Mouse (Mus musculus) kidney, embryonic 16.5 days (tissue): Measurements from ENCODE around the gene Cend1. TPM values are rescaled to one million over a fixed set of nuclear protein-coding genes. Genes with fewer than 3 reads are reported as not detected.

Experiments
- ATAC-seq: fragments of 200-750 bp; cut with Nextera tagmentation; 2 replicates; pipeline ENCODE4 v1.8.0; 2017; ENCODE audit warnings: moderate TSS enrichment; ENCODE audit not compliant: low FRiP score, low TSS enrichment
- H3K27ac ChIP-seq: fragments of 300-500 bp; sonication (generic); 2 replicates; pipeline ENCODE4 v1.5.1; 2014; ENCODE audit warnings: low read length
- H3K27me3 ChIP-seq: fragments of 300-500 bp; sonication (generic); 2 replicates; pipeline ENCODE4 v1.6.1; 2014; ENCODE audit warnings: low read length, control low read depth, mixed read lengths; ENCODE audit not compliant: insufficient read depth
- H3K36me3 ChIP-seq: fragments of 300-500 bp; sonication (generic); 2 replicates; pipeline ENCODE4 v1.6.1; 2014; ENCODE audit warnings: low read length, control low read depth, mixed read lengths; ENCODE audit not compliant: insufficient read depth
- H3K4me1 ChIP-seq: fragments of 300-500 bp; sonication (generic); 2 replicates; pipeline ENCODE4 v1.6.1; 2014; ENCODE audit warnings: low read length, control low read depth, mixed read lengths; ENCODE audit not compliant: insufficient read depth
- H3K4me2 ChIP-seq: fragments of 300-500 bp; sonication (generic); replicated peaks from 2 replicates; pipeline ENCODE4 v1.6.1; 2014; ENCODE audit warnings: low read depth, low read length
- H3K4me3 ChIP-seq: fragments of 300-500 bp; sonication (generic); 2 replicates; pipeline ENCODE4 v1.5.1; 2014; ENCODE audit warnings: mild to moderate bottlenecking, low read length
- H3K9ac ChIP-seq: fragments of 300-500 bp; sonication (generic); replicated peaks from 2 replicates; pipeline ENCODE4 v1.6.1; 2014; ENCODE audit warnings: low read length
- H3K9me3 ChIP-seq: fragments of 300-500 bp; sonication (generic); 2 replicates; pipeline ENCODE4 v1.6.1; 2016; ENCODE audit warnings: low read length, control low read depth
- WGBS: fragments of 180-500 bp; shearing (Covaris S2); extraction: QIAGEN DNeasy Blood & Tissue Kit; methylation state at CpG from one replicate; pipeline ENCODE4 v1.1.7; 2014; 5-methylcytosine and 5-hydroxymethylcytosine counted together
- polyA plus RNA-seq: library from polyadenylated mRNA; unstranded; fragments of >200 nt; fragmentation: Nextera tagmentation; extraction: Ambion mirVana; gene quantifications from 2 replicates; pipeline ENCODE4 v1.2.1, GENCODE M21; 2015

Gene Cend1
- polyA plus RNA-seq, 1 experiment from 2014 or later = 3.0 TPM

DNA sequence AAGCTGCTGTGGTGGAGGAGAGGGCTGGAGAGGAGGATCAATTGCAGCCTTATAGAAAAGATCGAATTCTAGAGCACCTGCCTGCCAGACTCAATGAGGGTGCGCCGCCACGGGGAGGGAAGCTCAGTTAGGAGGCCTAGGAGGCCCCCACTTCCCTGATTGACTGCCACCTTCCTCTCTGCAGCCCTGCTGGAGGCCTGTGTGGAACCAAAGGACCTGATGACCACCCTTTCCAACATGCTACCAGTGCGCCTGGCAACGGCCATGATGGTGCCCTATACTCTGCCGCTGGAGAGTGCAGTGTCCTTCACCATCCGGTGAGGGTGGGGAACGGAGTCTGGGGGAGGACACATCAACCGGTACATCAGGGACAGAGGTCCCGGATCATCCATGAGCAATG lies 29.4 kb upstream of the Cend1 start:
- H3K9me3 ChIP-seq = no peaks in the 10 kb centered on the region
- H3K27ac ChIP-seq = no peak overlapping the region
- no peak overlapping the region for H3K9ac ChIP-seq
- no peak overlapping the region for H3K4me2 ChIP-seq
- H3K36me3 ChIP-seq = peaks cover 11% of the 10 kb centered on the region
- WGBS = 88% methylated on average over 11 of the region's 11 CpGs
- ATAC-seq = no peak
- H3K4me1 ChIP-seq = peaks cover 31% of the 10 kb centered on the region
- H3K27me3 ChIP-seq = peaks cover 16% of the 10 kb centered on the region
- no peak overlapping the region for H3K4me3 ChIP-seq

DNA sequence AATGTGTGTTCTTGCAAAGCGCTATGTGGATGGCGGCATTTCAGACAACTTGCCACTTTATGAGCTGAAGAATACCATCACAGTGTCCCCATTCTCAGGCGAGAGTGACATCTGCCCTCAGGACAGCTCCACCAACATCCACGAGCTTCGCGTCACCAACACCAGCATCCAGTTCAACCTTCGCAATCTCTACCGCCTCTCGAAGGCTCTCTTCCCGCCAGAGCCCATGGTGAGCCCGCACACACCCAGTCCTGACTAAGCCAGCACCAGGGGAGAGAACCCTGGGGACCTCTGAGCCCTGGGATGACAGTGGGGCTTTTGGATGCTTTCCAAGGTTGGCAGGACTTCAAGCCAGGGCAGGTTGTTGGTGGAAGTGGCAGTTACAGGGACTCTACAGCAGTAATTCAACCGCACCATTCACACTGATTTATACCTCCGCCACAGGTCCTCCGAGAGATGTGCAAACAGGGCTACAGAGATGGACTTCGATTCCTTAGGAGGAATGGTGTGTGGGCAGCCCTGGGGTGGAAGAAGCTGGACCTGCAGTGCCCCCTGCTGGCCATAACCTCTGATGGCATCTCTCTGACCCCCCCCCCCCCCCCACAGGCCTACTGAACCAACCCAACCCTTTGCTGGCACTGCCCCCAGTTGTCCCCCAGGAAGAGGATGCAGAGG lies 28.8 kb upstream of the Cend1 start:
- H3K36me3 ChIP-seq = peaks cover 11% of the 10 kb centered on the region
- 76% methylated on average over 15 of the region's 15 CpGs for WGBS
- H3K9me3 ChIP-seq = no peaks in the 10 kb centered on the region
- H3K27me3 ChIP-seq = peaks cover 10% of the 10 kb centered on the region
- no peak overlapping the region for H3K9ac ChIP-seq
- no peak for ATAC-seq
- no peak overlapping the region for H3K4me3 ChIP-seq
- no peak overlapping the region for H3K27ac ChIP-seq
- H3K4me2 ChIP-seq = no peak overlapping the region
- peaks cover 29% of the 10 kb centered on the region for H3K4me1 ChIP-seq

DNA sequence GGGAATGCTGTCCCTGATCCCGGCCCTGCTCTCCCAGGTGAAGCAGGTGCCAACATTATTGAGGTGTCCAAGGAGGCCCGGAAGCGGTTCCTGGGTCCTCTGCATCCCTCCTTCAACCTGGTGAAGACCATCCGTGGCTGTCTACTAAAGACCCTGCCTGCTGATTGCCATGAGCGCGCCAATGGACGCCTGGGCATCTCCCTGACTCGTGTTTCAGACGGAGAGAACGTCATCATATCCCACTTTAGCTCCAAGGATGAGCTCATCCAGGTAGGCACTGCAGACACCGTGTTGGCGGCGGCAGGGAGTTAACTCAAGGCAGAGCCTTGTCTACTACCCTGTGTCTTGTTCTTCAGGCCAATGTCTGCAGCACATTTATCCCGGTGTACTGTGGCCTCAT lies 27.9 kb upstream of the Cend1 start:
- H3K4me1 ChIP-seq = peaks cover 24% of the 10 kb centered on the region
- peaks cover 11% of the 10 kb centered on the region for H3K36me3 ChIP-seq
- no peak overlapping the region for H3K4me2 ChIP-seq
- no peak overlapping the region for H3K27ac ChIP-seq
- H3K27me3 ChIP-seq = peaks cover 1% of the 10 kb centered on the region; the same call in 1 of the 2 replicates
- ATAC-seq = no peak
- 93% methylated on average over 14 of the region's 14 CpGs for WGBS
- H3K9ac ChIP-seq = no peak overlapping the region
- no peaks in the 10 kb centered on the region for H3K9me3 ChIP-seq
- H3K4me3 ChIP-seq = no peak overlapping the region

DNA sequence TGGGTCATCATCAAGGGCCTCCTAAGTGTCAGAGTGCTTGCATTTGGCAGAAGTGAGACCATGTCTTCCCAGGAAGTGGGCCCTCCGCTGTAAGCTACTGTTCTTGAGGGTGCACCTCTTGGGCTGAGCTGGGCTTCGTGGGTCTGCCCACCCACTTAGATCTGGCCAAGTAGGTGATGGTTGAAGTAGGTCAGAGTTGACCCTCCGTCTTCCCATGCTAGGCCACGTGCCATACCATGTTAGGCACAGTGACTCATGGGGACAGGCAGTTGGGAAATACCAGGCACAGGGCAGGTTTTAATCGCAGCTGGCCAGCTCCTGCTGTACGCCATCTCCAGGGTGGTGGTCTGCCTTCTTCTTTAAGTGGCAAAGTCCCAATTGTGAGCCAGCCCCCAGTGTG lies 27.4 kb upstream of the Cend1 start:
- no peak for ATAC-seq
- H3K4me3 ChIP-seq = no peak overlapping the region
- no peak overlapping the region for H3K4me2 ChIP-seq
- no peaks in the 10 kb centered on the region for H3K27me3 ChIP-seq
- H3K9ac ChIP-seq = no peak overlapping the region
- no peaks in the 10 kb centered on the region for H3K9me3 ChIP-seq
- no peak overlapping the region for H3K27ac ChIP-seq
- WGBS = 87% methylated on average over 6 of the region's 6 CpGs
- H3K36me3 ChIP-seq = peaks cover 16% of the 10 kb centered on the region
- peaks cover 20% of the 10 kb centered on the region for H3K4me1 ChIP-seq

DNA sequence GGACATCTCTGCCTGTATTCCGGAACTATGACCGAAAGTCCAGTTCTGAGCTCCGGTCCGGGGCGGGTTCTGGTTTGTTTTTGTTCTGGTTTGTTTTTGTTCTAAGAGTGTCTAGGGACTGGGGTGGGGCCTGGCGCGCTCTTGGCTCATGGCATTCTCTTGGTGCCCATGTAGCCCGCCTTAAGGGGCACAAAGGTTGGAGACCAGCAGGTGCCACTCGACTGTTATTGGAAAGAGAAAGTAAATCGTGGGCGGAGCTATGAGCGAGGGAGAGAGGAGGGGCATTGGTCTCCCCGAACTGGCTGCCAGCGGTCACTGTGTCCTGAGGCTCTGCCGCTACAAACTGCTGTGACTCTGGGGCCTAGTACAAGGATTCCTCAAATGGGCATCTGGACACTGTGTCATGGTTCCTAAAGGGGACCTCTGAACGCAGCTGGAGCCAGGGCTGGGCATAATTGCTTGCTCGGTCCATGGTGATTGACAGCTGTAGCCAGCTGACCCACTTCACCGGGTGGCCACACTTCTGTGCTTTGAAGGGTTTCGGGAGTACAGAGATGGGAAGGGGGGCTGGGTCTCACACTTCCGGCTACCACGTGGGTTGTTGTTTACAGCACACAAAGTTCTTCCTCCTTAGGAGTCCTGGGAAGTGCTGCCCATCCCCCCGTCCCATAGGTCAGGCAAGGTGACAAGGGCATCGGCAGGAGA lies 26.5 kb upstream of the Cend1 start:
- Histone ChIP-seq H3K27ac (peak overlapping the region; percentile 82), H3K9ac (peak overlapping the region; percentile 70), H3K27me3 (no peaks in the 10 kb centered on the region), H3K4me1 (peaks cover 12% of the 10 kb centered on the region), H3K4me3 (peak overlapping the region; percentile 77), H3K36me3 (peaks cover 26% of the 10 kb centered on the region), H3K4me2 (peak overlapping the region; percentile 92), H3K9me3 (no peaks in the 10 kb centered on the region)
- under 1% methylated on average over 23 of the region's 23 CpGs for WGBS
- peak; percentile 35 for ATAC-seq

DNA sequence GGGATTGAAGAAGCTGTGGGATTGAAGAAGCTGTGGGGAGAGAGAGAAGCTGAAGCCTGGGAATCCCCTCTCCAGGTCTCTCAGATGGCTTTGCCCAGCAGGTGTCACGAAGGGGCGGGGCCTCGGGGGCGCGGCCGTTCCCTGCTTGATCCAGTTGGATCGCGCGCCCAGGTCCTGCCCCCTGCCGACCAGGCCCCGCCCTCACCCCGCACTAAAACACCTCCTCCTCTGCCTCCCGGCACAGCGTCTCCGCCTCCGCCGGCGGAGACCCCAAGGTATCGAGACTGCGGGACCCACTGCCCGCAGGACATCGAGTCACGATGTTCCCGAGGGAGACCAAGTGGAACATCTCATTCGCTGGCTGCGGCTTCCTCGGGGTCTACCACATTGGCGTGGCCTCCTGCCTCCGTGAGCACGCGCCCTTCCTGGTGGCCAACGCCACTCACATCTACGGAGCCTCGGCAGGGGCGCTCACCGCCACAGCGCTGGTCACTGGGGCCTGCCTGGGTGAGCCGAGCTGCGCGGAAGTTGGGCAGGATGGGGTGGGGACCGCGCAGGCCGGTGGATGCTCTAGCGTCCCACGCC lies 25.8 kb upstream of the Cend1 start, which contains the start of gene Pnpla2:
TSS of gene Pnpla2 (plus strand) at position 232 of the 585 bp plus-strand sequence.
- Histone ChIP-seq H3K4me1 (peaks cover 12% of the 10 kb centered on the region), H3K9me3 (no peaks in the 10 kb centered on the region), H3K9ac (peak within 1 kb of the TSS; percentile 70), H3K4me2 (peak within 1 kb of the TSS; percentile 92), H3K27me3 (no peaks in the 10 kb centered on the region), H3K27ac (peak within 1 kb of the TSS; percentile 82), H3K36me3 (peaks cover 33% of the 10 kb centered on the region), H3K4me3 (peak within 1 kb of the TSS; percentile 77)
- ATAC-seq = peak; percentile 84
- under 1% methylated on average over 45 of the region's 45 CpGs for WGBS

DNA sequence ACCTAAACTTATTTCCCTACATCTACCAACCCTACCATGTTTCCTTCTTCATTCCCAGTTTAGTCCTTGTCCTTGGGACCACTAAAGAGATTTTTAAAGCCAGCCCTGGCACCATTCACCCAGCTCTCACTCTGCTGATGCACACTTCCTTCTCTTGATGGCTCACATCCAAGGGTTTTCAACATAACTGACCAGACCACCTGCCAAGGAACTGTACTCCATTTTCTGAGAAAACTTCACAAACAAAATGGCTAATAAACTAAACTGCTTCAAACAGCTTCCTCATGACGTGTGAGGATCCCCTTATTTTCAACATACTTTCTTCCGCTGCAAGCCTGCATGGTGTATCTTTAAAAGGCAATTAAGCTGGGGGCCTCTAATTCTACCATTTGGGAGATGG lies 24.3 kb upstream of the Cend1 start:
- no peak overlapping the region for H3K4me2 ChIP-seq
- WGBS = 78% methylated on average over 2 of the region's 2 CpGs
- no peak overlapping the region for H3K4me3 ChIP-seq
- H3K27me3 ChIP-seq = no peaks in the 10 kb centered on the region
- no peak for ATAC-seq
- peaks cover 16% of the 10 kb centered on the region for H3K4me1 ChIP-seq
- peaks cover 31% of the 10 kb centered on the region for H3K36me3 ChIP-seq
- no peak overlapping the region for H3K27ac ChIP-seq
- H3K9ac ChIP-seq = no peak overlapping the region
- no peaks in the 10 kb centered on the region for H3K9me3 ChIP-seq

DNA sequence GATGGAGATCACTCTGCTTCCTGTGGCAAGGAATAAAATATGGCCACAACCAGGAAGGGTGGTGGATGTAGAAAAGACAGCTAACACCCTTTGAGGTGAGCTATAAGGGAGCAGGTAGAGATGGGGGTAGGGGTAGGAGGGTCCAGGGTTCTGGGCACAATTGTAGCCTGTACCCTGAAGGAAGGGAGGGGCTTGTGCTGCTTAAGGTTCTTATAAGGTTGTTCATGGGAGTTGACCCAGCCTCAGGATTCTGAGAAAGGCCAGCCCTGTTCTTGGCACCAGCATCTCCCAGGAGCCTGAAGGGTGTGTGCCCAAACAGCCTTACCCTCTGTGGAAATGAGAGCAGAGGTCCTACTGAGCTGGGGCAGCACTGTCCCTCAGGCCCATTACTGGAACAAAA lies 22.6 kb upstream of the Cend1 start:
- H3K9me3 ChIP-seq = no peaks in the 10 kb centered on the region
- ATAC-seq = no peak

DNA sequence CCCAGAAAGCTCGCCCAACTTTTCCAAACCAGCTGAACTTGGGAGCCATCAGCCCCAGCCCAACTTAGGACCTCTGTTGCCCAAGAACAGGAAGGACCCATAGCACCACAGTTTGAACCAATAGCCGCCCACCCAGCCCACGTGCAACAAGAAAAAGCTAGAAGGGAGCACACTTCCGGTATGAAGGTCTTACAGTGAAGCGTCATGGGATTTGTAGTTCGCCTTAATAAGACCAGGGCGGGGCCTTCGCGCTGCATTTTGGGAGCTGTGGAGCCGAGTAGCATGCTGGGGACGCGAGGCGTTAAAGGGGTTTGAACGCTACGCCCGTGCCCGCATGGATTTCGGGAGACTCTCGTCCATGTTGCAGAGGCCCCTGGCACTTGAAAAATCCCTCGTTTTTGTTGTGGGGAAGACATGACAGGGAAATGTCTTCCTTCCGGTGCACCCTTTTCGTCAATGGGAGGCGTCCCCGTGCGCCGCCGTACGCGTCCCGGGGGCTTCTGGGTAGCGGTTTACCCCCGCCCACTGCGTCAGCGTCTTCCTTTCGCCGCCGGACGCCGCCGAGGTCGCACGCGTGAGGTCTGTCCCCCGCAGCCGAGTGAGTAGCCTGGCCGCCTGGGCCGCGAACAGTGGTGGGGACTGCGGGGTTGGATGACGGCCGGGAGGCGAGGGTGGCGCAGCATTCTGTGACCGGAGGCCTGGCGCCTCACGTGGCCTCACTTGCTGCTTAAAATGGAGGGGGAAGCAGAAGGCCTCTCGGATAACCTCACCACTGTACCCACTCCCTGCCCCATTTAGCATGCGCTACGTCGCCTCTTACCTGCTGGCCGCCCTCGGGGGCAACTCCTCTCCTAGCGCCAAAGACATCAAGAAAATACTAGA lies 18.1 kb upstream of the Cend1 start, which contains the start of gene Rplp2:
TSS of gene Rplp2 (plus strand) at position 261 of the 882 bp plus-strand sequence.
- peak within 1 kb of the TSS; percentile 93 for H3K9ac ChIP-seq
- H3K9me3 ChIP-seq = no peaks in the 10 kb centered on the region
- WGBS = under 1% methylated on average over 63 of the region's 63 CpGs
- no peaks in the 10 kb centered on the region for H3K27me3 ChIP-seq
- H3K27ac ChIP-seq = peak within 1 kb of the TSS; percentile 90
- H3K36me3 ChIP-seq = peaks cover 33% of the 10 kb centered on the region
- ATAC-seq = peak; percentile 87
- peak within 1 kb of the TSS; percentile 88 for H3K4me3 ChIP-seq
- peaks cover 23% of the 10 kb centered on the region for H3K4me1 ChIP-seq
- H3K4me2 ChIP-seq = peak within 1 kb of the TSS; percentile 83

More for the DNA sequence above, 22.6 kb upstream of the Cend1 start:
- Histone ChIP-seq H3K4me3 (no peak overlapping the region), H3K4me1 (peaks cover 21% of the 10 kb centered on the region), H3K27me3 (no peaks in the 10 kb centered on the region), H3K4me2 (no peak overlapping the region), H3K27ac (no peak overlapping the region), H3K36me3 (peaks cover 33% of the 10 kb centered on the region), H3K9ac (no peak overlapping the region; the same call in 1 of the 2 replicates)
